Mouse (Mus musculus) embryonic facial prominence, embryonic 11.5 days (tissue): ENCODE measurements around the gene Cfap74. TPM values are rescaled to one million over a fixed set of nuclear protein-coding genes. Genes with fewer than 3 reads are reported as not detected.
A peak's percentile ranks its signal among the peaks of the same experiment; 100 is the strongest.

Source experiments
- ATAC-seq: fragments of 200-750 bp; cut with Nextera tagmentation; replicated peaks from 2 replicates; pipeline ENCODE4 v1.8.0; 2017; ENCODE audit warnings: low read depth; ENCODE audit not compliant: insufficient number of reproducible peaks, low FRiP score, low TSS enrichment
- DNase-seq: peaks from one replicate; pipeline ENCODE4 v3.0.0-alpha.2; 2015; ENCODE audit warnings: low spot score
- H3K27ac ChIP-seq: fragments of 300-500 bp; sonication (generic); replicated peaks from 2 replicates; pipeline ENCODE4 v1.5.1; 2014; ENCODE audit warnings: mild to moderate bottlenecking, low read depth, low read length, control low read depth
- H3K27me3 ChIP-seq: fragments of 300-500 bp; sonication (generic); 2 replicates; pipeline ENCODE4 v1.6.1; 2014; ENCODE audit warnings: mild to moderate bottlenecking, low read length, moderate library complexity, mixed read lengths; ENCODE audit not compliant: control insufficient read depth, insufficient read depth
- H3K36me3 ChIP-seq: fragments of 300-500 bp; sonication (generic); replicated peaks from 2 replicates; pipeline ENCODE4 v1.6.1; 2014; ENCODE audit warnings: low read depth, mild to moderate bottlenecking, low read length, moderate library complexity, mixed read lengths; ENCODE audit not compliant: control insufficient read depth, insufficient read depth
- H3K4me1 ChIP-seq: fragments of 300-500 bp; sonication (generic); 2 replicates; pipeline ENCODE4 v1.6.1; 2014; ENCODE audit warnings: low read length, mixed read lengths; ENCODE audit not compliant: control insufficient read depth, insufficient read depth
- H3K4me2 ChIP-seq: fragments of 300-500 bp; sonication (generic); 2 replicates; pipeline ENCODE4 v1.6.1; 2014; ENCODE audit warnings: low read depth, mild to moderate bottlenecking, control low read depth, low read length, moderate library complexity
- H3K4me3 ChIP-seq: fragments of 300-500 bp; sonication (generic); 2 replicates; pipeline ENCODE4 v1.5.1; 2014; ENCODE audit warnings: low read depth, low read length, control low read depth
- H3K9ac ChIP-seq: fragments of 300-500 bp; sonication (generic); replicated peaks from 2 replicates; pipeline ENCODE4 v1.6.1; 2014; ENCODE audit warnings: mild to moderate bottlenecking, control low read depth, low read length
- H3K9me3 ChIP-seq: fragments of 300-500 bp; sonication (generic); replicated peaks from 2 replicates; pipeline ENCODE4 v1.6.1; 2016; ENCODE audit warnings: mild to moderate bottlenecking, low read length, inconsistent platforms, mixed read lengths; ENCODE audit not compliant: control insufficient read depth
- WGBS: fragments of 180-500 bp; shearing (Covaris S2); extraction: QIAGEN DNeasy Blood & Tissue Kit; methylation state at CpG from one replicate; pipeline ENCODE4 v1.1.7; 2014; 5-methylcytosine and 5-hydroxymethylcytosine counted together
- polyA plus RNA-seq: library from polyadenylated mRNA; unstranded; fragments of >200 nt; fragmentation: Nextera tagmentation; extraction: Ambion mirVana; gene quantifications from 2 replicates; pipeline ENCODE4 v1.2.1, GENCODE M21; 2014

Gene Cfap74
- 4.8 and 5.6 TPM in 2 replicates for polyA plus RNA-seq

DNA sequence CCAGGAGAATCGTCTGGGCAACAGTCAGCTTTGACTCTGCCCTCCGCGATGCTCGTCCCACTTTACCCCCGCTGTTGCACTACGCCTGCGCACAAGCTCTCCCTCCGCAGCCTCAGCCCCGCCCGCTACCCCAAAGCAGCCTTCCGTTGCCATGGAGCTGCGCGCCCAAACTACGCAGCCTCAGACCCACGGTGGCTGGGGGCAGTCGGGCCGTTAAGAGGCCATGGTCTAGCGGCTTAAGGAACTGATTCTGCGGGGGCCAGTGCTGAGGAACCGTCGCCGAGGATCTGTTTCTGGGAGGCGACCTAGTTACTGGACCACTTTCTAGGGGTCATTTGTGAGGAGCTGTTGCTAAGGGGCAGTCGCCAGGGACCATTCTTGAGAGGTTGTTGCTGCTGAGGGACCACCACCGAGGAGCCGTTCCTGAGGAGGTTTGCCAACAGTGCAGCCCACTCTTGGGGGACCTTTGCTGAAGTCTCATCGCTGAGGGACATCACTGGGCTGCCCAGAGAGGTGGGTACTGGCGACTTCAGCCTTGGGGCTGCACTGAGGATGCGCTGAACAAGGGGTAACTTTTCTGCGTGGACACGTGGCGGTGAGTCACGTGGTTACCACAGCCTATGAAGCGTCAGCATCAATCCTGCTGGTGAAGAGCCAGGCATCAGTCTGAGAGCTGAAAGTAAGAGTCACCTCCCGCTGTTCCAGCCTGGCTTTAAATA lies at the start of gene Cfap74:
Cfap74 (plus strand) TSS at position 133 of the 719 bp plus-strand sequence.
- Histone ChIP-seq H3K4me2 (peak within 1 kb of the TSS; percentile 93), H3K4me1 (no peaks in the 10 kb centered on the region), H3K36me3 (no peaks in the 10 kb centered on the region), H3K9me3 (no peaks in the 10 kb centered on the region), H3K9ac (peak within 1 kb of the TSS; percentile 45), H3K4me3 (peak within 1 kb of the TSS; percentile 48), H3K27ac (no peak within 1 kb of the TSS), H3K27me3 (no peaks in the 10 kb centered on the region)
- ATAC-seq (peak; percentile 96), DNase-seq (peak; percentile 93)
- under 1% methylated on average over 35 of the region's 35 CpGs for WGBS

DNA sequence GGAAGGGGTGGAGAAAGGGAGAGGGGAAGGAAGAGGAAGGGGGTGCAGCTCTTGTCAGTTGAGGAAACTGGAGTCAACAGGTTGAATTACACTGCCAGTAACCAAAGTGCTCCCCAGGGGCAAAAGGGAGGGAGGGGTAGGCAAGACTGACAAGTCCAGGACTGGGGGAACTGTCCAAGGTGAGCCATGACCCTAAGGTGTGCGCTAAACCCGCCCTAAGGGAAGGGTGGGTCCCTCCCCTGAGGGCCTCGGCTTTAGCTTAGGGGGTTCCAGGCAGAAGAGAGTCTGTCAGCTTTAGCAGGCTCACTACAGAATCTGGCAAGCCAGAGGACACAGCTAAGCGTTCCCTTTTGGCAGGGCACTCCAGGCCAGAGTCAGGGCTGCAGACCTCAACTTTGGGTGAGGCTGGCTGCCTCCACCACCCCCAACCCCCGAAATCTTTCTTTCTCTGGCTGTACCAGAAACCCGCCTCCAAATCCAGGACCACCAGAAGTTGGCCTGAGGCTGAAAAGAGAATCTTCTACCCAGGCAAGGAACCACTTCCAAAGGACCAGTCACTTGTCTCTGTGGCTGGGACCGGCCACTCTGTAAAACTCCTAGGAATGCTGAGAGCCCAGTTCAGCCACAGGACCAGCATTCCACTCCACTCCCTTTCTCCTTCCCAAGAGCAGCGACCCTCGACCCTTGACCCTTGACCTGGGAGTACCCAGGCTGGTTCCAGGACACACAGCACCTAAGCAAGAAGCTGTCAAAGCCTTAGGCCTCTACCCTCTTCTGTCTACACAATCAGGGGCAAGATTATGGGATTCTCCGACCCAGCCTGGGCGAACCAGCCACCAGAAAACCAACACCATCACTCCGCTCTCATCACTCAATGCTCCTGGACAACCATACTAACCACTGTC lies 49.2 kb upstream of the Cfap74 start:
- no peak overlapping the region for H3K27ac ChIP-seq
- WGBS, result 36% methylated on average over 12 of the region's 12 CpGs
- H3K4me2 ChIP-seq, result no peak overlapping the region
- H3K4me3 ChIP-seq, result no peak overlapping the region
- H3K9ac ChIP-seq, result no peak overlapping the region
- DNase-seq (no peak), ATAC-seq (no peak)
- H3K27me3 ChIP-seq, result peaks cover 35% of the 10 kb centered on the region
- H3K4me1 ChIP-seq, result no peaks in the 10 kb centered on the region
- no peaks in the 10 kb centered on the region for H3K9me3 ChIP-seq
- H3K36me3 ChIP-seq, result no peaks in the 10 kb centered on the region

DNA sequence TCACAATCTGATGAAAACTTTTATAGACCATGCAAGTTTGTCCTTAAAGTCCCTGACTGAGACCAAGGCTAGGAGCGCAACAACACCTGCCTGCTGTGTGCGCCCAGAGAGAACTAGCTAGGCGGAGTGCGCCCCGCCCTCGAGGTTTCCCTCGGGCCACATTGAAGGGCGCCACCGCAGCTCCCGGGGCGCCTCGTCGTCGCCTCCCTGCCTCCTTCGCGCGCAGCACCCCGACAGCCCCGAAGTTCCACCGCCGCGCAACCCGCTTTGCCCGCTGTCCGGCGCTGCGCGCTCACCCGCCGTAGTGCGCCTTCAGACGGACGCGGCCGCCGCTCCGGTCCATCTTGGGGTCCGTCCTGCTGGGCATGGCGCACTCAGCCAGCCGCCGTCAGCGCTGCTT lies 48.1 kb upstream of the Cfap74 start:
- ATAC-seq (0 out of 2 replicates have a peak, but pooled peaks have one; percentile 7), DNase-seq (peak; percentile 9)
- WGBS, result under 1% methylated on average over 41 of the region's 42 CpGs
- H3K36me3 ChIP-seq, result no peaks in the 10 kb centered on the region
- H3K4me3 ChIP-seq, result peak overlapping the region; percentile 41
- H3K9ac ChIP-seq, result peak overlapping the region; percentile 28; the same call in 1 of the 2 replicates
- no peaks in the 10 kb centered on the region for H3K4me1 ChIP-seq
- H3K27me3 ChIP-seq, result peaks cover 35% of the 10 kb centered on the region
- H3K27ac ChIP-seq, result no peak overlapping the region
- peak overlapping the region; percentile 64 for H3K4me2 ChIP-seq
- no peaks in the 10 kb centered on the region for H3K9me3 ChIP-seq

DNA sequence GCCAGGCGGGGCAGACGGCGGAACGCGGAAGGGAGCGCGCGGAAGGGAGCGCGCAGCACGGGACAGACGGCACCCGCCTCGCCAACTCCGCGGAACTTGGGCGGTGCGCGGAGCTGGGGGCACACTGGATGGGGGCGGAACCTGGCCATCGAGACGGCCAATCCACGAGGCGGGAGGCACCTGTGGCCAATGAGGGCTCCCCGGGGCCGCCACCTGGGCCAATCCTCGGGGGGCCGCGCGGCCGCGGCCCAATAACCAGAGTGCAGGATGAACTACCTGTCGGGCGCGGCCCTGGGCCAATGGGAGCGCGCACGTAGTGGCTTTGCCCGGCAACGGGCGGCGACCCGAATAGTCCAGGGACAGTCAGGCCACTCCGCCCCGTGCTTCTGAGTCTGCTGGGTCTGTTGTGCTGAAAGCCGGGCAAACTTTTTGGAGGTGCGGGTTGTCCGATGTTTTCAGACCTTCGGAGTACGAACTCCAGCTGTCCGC lies 47.6 kb upstream of the Cfap74 start, which contains the start of gene Prkcz:
Prkcz (minus strand) TSS at position 59 of the 489 bp plus-strand sequence.
- Histone ChIP-seq H3K27me3 (peaks cover 35% of the 10 kb centered on the region), H3K4me1 (no peaks in the 10 kb centered on the region), H3K9ac (peak within 1 kb of the TSS; percentile 28; the same call in 1 of the 2 replicates), H3K4me3 (peak within 1 kb of the TSS; percentile 41), H3K36me3 (no peaks in the 10 kb centered on the region), H3K4me2 (peak within 1 kb of the TSS; percentile 64), H3K27ac (no peak within 1 kb of the TSS), H3K9me3 (no peaks in the 10 kb centered on the region)
- DNase-seq (peak; percentile 84), ATAC-seq (peak; percentile 92)
- WGBS, result under 1% methylated on average over 49 of the region's 51 CpGs

DNA sequence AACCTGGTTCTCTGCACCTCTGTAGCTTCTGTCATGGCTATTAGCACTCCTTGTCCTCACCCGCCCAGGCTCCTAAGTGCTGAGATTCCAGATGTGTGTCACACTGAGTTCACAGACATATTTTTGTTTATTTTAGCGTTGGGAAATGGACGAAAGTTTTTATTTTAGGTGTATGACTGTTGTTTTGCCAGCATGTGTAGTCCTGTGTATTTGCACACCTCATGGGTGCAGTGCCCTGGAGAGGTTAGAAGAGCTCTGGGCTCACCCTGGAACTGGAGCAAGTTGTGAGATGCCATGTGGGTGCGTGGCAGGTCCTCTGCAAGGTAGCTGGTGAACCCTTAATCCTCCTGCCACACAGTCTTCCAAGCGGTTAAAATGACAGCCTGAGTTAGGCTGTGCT lies 46.5 kb upstream of the Cfap74 start:
- no peak overlapping the region for H3K4me2 ChIP-seq
- H3K9ac ChIP-seq, result no peak overlapping the region
- peaks cover 35% of the 10 kb centered on the region for H3K27me3 ChIP-seq
- 32% methylated on average over 5 of the region's 5 CpGs for WGBS
- H3K4me1 ChIP-seq, result no peaks in the 10 kb centered on the region
- H3K36me3 ChIP-seq, result no peaks in the 10 kb centered on the region
- no peak overlapping the region for H3K27ac ChIP-seq
- no peaks in the 10 kb centered on the region for H3K9me3 ChIP-seq
- DNase-seq (no peak), ATAC-seq (no peak)
- no peak overlapping the region for H3K4me3 ChIP-seq

DNA sequence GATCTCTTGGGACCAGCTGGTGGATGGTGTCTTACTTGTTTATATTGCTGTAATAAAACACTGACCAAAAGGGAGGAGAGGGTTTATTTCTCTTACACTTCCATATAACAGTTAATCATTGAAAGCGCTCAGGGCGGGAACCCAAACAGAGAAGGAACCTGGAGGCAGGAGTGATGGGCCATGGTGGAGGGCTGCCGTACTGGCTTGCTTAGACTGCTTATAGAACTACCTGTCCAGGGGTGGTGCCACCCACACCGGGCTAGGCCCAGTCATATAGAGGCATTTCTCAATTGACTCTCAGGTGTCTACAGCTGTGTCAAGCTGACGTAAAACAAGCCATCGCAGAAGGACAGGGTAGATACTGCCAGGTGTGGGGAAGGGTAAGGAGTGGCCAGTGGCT lies 42.2 kb upstream of the Cfap74 start:
- H3K4me3 ChIP-seq, result no peak overlapping the region
- H3K9ac ChIP-seq, result no peak overlapping the region
- DNase-seq, result no peak
- no peak overlapping the region for H3K27ac ChIP-seq
- no peak overlapping the region for H3K4me2 ChIP-seq
- no peak for ATAC-seq
- no peaks in the 10 kb centered on the region for H3K4me1 ChIP-seq
- H3K27me3 ChIP-seq, result peaks cover 10% of the 10 kb centered on the region
- H3K36me3 ChIP-seq, result no peaks in the 10 kb centered on the region
- WGBS, result 85% methylated on average over 6 of the region's 6 CpGs
- H3K9me3 ChIP-seq, result no peaks in the 10 kb centered on the region

DNA sequence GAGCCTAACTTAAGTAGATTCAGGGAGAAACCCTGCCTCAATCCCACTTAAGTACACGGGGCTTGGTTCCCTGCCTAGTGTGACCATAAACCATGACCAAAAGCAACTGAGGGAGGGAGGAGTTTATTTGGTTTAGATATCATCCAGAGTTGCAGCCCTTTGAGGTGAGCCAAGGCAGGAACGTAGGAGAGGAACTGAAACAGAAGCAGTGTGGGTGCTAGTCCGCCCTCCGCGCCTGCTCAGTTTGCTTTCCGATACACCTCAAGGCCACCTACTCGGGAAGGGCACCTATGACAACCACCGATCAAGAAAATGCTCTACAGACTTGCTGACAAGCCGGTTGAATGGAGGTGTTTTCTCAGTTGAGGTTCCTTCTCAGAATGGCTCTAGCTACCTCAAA lies 41.3 kb upstream of the Cfap74 start:
- Histone ChIP-seq H3K27me3 (peaks cover 2% of the 10 kb centered on the region), H3K9ac (no peak overlapping the region), H3K36me3 (no peaks in the 10 kb centered on the region), H3K4me3 (no peak overlapping the region), H3K27ac (no peak overlapping the region), H3K4me1 (no peaks in the 10 kb centered on the region), H3K9me3 (no peaks in the 10 kb centered on the region), H3K4me2 (no peak overlapping the region)
- ATAC-seq (no peak), DNase-seq (no peak)
- 86% methylated on average over 9 of the region's 9 CpGs for WGBS
